Mouse (Mus musculus): ENCODE data around the gene Lima1. TPM values are rescaled to one million over a fixed set of nuclear protein-coding genes. Genes with fewer than 3 reads are reported as not detected.
"Not testable (repeated sequence)": the region's sequence is repeated elsewhere in the genome, so short reads cannot be mapped to it uniquely, and the experiment has no call there.

Lima1 gene
- 37.9 and 38.4 TPM in 2 replicates for polyA plus RNA-seq (2015; fragmentation: Nextera tagmentation; extraction: Ambion mirVana)

DNA sequence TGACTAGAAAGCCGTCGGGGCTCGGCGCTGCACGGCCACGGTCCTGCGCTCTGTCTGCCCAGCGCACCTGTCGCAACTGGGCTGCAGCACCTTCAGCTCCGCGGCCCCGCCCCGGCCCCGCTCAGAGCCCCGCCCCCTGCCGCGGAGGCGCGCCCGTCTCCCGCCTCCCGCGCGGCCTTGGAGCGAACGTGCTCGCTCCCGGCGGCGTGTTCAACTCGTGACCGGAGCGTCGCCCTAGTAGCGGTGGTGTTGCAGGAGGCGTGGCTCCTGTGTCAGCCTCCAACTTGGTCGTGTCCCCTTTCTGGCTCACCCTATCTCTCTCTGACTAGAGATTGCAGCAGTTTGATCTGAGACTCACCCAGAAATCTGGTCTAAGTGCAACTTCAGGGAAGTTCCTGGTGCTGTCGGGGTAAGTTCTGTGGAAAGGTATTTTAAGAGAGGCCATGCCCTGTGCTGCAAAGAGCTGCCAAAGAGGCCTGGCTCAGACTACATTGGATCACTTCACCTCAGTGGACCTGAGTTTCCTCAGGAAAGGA is at the start of gene Lima1:
TSS of gene Lima1 (minus strand) at position 123 of the 536 bp plus-strand sequence.
- peak; percentile 94 for ATAC-seq (replicated peaks)
- H3K4me2 ChIP-seq (replicated peaks) = peak within 1 kb of the TSS; percentile 91
- peak within 1 kb of the TSS; percentile 56 for H3K27ac ChIP-seq (replicated peaks)
- peak within 1 kb of the TSS; percentile 75 for H3K9ac ChIP-seq (replicated peaks)
- under 1% methylated on average over 36 of the region's 38 CpGs for WGBS
- no peaks in the 10 kb centered on the region for H3K27me3 ChIP-seq
- no peaks in the 10 kb centered on the region for H3K36me3 ChIP-seq
- H3K4me3 ChIP-seq = peak within 1 kb of the TSS; percentile 91
- peaks cover 22% of the 10 kb centered on the region for H3K4me1 ChIP-seq
- H3K9me3 ChIP-seq = no peaks in the 10 kb centered on the region

DNA sequence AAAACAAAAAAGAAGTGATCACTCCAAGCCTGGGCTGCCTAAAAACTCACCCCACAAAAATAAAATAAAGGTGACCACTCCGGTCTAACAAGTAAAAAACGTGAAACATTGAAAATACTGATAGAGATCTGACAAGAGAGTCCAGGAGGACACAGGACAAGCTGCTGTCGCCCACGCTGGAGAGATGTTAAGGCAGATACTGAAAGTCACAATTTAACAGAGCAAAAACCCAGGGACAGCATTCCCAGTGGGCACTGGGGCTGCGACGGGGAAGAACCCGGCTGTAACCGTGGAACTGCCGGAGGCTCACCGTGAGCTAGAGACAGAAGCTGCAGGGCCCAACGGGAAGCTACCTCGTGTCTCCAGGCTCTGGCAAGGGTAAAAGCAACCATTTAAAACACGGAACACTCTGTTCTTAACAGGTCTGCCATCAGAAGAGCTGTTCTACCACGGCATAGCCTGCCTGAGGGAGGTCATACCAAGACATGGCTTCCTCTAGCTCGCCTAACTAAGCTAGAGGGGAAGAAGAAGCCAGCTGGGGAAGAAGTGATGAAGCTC is 44.4 kb upstream of the Lima1 start:
- Histone ChIP-seq H3K4me2 (replicated peaks) (no peak overlapping the region), H3K9me3 (no peaks in the 10 kb centered on the region)
- WGBS = 83% methylated on average over 15 of the region's 15 CpGs

DNA sequence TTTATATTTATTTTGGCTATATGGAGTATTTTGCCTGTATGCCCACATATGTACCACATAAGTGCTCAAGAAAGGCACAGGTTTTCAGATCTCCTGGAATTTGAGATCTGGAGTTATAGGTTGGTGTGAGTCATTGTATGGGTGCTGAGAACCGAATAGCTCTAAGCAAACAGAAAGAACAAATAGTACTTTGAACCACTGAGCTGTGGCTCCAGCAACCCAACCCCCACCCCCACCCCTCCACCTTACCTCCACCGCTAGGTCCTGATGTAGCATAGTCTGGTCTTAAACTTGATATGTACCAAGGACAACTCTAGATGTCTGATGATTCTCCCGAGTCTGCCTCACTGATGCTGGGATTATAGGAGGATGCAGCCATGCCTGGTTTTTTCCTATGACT is 42.0 kb upstream of the Lima1 start:
- no peak overlapping the region for H3K9ac ChIP-seq (replicated peaks)
- no peak overlapping the region for H3K27ac ChIP-seq (replicated peaks)
- H3K4me1 ChIP-seq = no peaks in the 10 kb centered on the region
- no peak overlapping the region for H3K4me3 ChIP-seq
- ATAC-seq (replicated peaks) = no peak
- 83% methylated on average over 3 of the region's 3 CpGs for WGBS
- H3K4me2 ChIP-seq (replicated peaks) = no peak overlapping the region
- no peaks in the 10 kb centered on the region for H3K9me3 ChIP-seq
- H3K36me3 ChIP-seq = no peaks in the 10 kb centered on the region
- no peaks in the 10 kb centered on the region for H3K27me3 ChIP-seq

More for the DNA sequence above, 44.4 kb upstream of the Lima1 start:
- H3K9ac ChIP-seq (replicated peaks) = no peak overlapping the region
- no peaks in the 10 kb centered on the region for H3K36me3 ChIP-seq
- ATAC-seq (replicated peaks) = no peak
- no peak overlapping the region for H3K4me3 ChIP-seq
- H3K27me3 ChIP-seq = no peaks in the 10 kb centered on the region
- H3K27ac ChIP-seq (replicated peaks) = no peak overlapping the region
- no peaks in the 10 kb centered on the region for H3K4me1 ChIP-seq

DNA sequence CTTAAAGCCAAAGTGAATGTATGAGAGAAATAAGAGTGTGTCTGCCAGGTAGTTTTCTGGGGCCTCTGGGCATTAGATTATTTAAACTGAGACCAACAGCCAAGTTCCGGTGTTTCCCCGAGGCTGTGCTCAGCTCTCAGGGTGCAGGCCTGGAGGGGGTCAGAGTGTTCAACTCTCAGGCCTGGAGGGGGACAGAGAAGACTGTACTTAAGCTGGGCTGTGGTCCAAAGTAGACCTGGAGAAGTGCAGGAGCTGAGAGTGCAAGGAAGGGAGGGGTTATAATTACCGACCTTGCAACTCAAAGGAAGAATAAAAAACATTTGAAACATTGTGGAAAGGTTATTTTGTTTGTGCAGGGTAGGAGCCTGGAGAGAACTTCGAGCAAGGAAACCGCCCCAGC is 39.4 kb upstream of the Lima1 start:
- H3K4me2 ChIP-seq (replicated peaks) = no peak overlapping the region
- no peaks in the 10 kb centered on the region for H3K36me3 ChIP-seq
- H3K4me3 ChIP-seq = no peak overlapping the region
- H3K27me3 ChIP-seq = no peaks in the 10 kb centered on the region
- H3K9me3 ChIP-seq = no peaks in the 10 kb centered on the region
- H3K27ac ChIP-seq (replicated peaks) = no peak overlapping the region
- 71% methylated on average over 5 of the region's 5 CpGs for WGBS
- H3K4me1 ChIP-seq = no peaks in the 10 kb centered on the region
- ATAC-seq (replicated peaks) = no peak
- H3K9ac ChIP-seq (replicated peaks) = no peak overlapping the region

DNA sequence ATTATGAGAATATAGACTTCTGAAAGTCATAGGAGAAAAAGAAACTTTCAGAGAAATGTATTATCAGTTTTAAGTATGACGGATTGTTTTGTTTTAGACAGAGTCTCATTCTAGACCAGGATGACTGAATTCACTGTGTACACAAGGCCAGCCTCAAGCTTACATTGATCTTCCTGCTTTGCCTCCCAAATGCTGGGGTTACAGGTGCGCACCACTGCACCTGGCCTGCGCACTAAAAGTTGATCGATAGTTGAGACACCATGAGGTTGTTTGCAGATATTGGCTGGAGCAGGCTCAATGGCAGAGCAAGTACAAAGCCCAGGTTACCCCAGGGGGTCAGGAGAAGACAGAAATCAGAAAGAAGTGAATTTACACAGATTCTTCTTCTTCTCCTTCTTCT is 36.5 kb upstream of the Lima1 start:
- Histone ChIP-seq H3K4me1 (no peaks in the 10 kb centered on the region), H3K9ac (replicated peaks) (no peak overlapping the region), H3K27me3 (no peaks in the 10 kb centered on the region), H3K4me3 (no peak overlapping the region), H3K4me2 (replicated peaks) (no peak overlapping the region), H3K9me3 (no peaks in the 10 kb centered on the region), H3K27ac (replicated peaks) (no peak overlapping the region), H3K36me3 (no peaks in the 10 kb centered on the region)
- 95% methylated on average over 4 of the region's 4 CpGs for WGBS
- no peak for ATAC-seq (replicated peaks)

DNA sequence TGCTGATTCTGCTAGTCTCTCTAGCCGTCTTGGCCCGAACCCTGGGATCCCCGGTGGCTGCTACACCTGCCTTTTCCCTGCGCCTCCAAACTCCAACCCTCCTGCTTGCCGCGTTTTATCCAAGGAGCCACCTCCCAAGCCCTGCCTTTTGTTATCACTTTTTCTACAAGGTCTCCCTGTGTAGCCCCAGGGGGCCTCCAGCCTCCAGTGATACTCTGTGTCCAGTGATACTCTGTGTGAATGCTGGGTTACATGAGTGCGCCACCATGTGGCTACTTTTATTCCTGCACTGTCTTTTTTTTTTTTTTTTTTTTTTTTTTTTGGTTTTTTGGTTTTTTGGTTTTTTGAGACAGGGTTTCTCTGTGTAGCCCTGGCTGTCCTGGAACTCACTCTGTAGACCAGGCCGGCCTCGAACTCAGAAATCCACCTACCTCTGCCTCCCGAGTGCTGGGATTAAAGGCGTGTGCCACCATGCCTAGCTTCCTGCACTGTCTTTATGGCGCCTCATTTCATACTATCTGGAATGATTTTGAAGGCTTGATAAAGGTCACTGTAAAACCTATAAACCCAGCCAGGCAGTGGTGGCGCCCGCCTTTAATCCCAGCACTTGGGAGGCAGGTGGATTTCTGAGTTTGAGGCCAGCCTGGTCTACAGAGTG is 34.2 kb upstream of the Lima1 start:
- H3K27ac ChIP-seq (replicated peaks); H3K4me3 ChIP-seq; H3K36me3 ChIP-seq; H3K4me2 ChIP-seq (replicated peaks); H3K4me1 ChIP-seq; H3K27me3 ChIP-seq; H3K9me3 ChIP-seq; H3K9ac ChIP-seq (replicated peaks); ATAC-seq (replicated peaks): not testable (repeated sequence)
- WGBS = 40% methylated on average over 14 of the region's 14 CpGs

DNA sequence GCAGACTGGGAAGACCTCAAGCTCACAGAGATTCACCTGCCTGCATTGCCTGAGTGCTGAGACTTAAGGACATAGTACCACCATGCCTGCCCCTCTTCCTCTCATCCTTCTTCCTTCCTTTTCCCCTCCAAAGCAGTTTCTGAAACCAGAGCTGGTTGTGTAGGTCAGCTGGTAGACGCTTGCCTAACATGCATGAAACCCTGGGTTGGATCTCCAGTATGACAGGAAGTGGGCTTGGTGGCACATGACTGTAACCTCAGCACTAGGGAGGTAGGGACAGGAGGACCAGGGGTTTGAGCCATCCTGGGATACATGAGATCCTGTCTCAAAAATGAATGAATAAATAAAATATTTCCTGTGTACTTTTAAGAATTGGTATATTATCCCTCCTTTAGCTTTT is 32.3 kb upstream of the Lima1 start:
- no peaks in the 10 kb centered on the region for H3K9me3 ChIP-seq
- 81% methylated on average over 1 of the region's 1 CpGs for WGBS
- no peak overlapping the region for H3K4me3 ChIP-seq
- no peak overlapping the region for H3K27ac ChIP-seq (replicated peaks)
- no peak for ATAC-seq (replicated peaks)
- H3K4me2 ChIP-seq (replicated peaks) = no peak overlapping the region
- H3K27me3 ChIP-seq = no peaks in the 10 kb centered on the region
- H3K36me3 ChIP-seq = no peaks in the 10 kb centered on the region
- H3K4me1 ChIP-seq = peaks cover 2% of the 10 kb centered on the region; the same call in 1 of the 2 replicates
- no peak overlapping the region for H3K9ac ChIP-seq (replicated peaks)

DNA sequence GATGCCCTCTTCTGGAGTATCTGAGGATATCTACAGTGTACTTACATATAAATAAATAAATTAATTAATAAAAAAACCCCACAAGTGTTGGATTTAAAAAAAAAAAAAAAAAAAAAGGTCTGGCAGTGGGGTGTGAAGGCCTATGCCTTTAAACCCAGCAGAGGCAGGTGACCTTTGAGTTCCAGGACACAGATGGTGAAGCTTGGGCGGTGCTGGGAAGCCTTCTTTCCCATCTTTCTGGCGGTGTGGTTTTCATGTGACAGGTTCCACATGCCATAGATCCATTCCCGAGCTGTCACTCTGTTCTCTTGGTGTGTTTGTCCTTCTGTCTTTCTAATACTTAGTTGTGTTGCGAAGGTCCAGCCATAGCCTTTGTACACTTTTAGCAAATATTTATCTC is 31.8 kb upstream of the Lima1 start:
- peaks cover 2% of the 10 kb centered on the region; the same call in 1 of the 2 replicates for H3K4me1 ChIP-seq
- ATAC-seq (replicated peaks) = no peak
- 91% methylated on average over 4 of the region's 4 CpGs for WGBS
- no peaks in the 10 kb centered on the region for H3K9me3 ChIP-seq
- H3K36me3 ChIP-seq = no peaks in the 10 kb centered on the region
- H3K4me3 ChIP-seq = no peak overlapping the region
- no peak overlapping the region for H3K27ac ChIP-seq (replicated peaks)
- H3K27me3 ChIP-seq = no peaks in the 10 kb centered on the region
- H3K4me2 ChIP-seq (replicated peaks) = no peak overlapping the region
- H3K9ac ChIP-seq (replicated peaks) = no peak overlapping the region

DNA sequence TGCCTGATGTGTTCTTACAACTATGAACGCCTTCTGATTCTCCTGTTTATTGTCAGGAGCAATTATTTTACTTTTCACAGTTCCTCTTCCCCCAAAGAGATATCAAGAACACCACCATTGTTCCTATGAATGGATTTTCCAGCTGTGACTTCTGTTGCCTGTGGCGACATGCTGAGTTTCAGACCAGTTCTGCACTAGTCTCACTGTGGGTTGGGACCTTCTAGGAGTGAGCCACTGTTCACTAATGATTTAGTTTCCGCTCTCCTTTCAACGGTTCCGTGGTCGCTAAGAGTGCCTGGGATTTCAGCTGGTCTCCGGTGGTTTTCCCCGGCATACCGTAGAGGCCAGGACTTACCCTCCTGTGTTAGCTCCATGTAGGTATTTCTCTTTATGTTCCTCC is 29.6 kb upstream of the Lima1 start:
- H3K9ac ChIP-seq (replicated peaks) = no peak overlapping the region
- H3K27ac ChIP-seq (replicated peaks) = no peak overlapping the region
- no peak for ATAC-seq (replicated peaks)
- no peak overlapping the region for H3K4me3 ChIP-seq
- H3K4me1 ChIP-seq = peaks cover 2% of the 10 kb centered on the region; the same call in 1 of the 2 replicates
- H3K27me3 ChIP-seq = no peaks in the 10 kb centered on the region
- no peaks in the 10 kb centered on the region for H3K36me3 ChIP-seq
- H3K4me2 ChIP-seq (replicated peaks) = no peak overlapping the region
- 75% methylated on average over 9 of the region's 9 CpGs for WGBS
- H3K9me3 ChIP-seq = no peaks in the 10 kb centered on the region

DNA sequence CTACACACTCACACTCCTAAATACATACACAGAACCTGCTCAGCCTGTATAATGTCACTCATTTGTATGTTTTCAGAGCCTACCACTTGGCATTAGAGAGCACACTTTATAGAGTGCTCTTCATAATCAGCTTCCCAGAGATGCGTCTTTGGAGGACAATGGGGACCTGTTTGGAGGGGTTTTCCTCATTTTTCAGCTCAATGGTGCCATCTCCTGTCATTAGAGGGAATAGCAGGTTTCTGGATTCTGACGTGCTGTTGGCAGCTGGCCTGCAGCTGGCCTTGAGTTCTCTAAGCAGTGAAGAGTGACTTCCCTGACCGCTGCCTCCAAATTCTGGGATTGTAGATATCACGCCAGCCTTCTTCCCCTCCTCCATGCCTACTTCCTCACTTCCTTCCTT is 29.1 kb upstream of the Lima1 start:
- Histone ChIP-seq H3K27ac (replicated peaks) (0 out of 2 replicates have a peak overlapping the region, but pooled peaks have one; percentile 63), H3K36me3 (no peaks in the 10 kb centered on the region), H3K4me2 (replicated peaks) (no peak overlapping the region), H3K9ac (replicated peaks) (no peak overlapping the region), H3K27me3 (no peaks in the 10 kb centered on the region), H3K4me1 (peaks cover 2% of the 10 kb centered on the region; the same call in 1 of the 2 replicates), H3K9me3 (no peaks in the 10 kb centered on the region), H3K4me3 (no peak overlapping the region)
- peak; percentile 80 for ATAC-seq (replicated peaks)
- WGBS = 8% methylated on average over 4 of the region's 4 CpGs

DNA sequence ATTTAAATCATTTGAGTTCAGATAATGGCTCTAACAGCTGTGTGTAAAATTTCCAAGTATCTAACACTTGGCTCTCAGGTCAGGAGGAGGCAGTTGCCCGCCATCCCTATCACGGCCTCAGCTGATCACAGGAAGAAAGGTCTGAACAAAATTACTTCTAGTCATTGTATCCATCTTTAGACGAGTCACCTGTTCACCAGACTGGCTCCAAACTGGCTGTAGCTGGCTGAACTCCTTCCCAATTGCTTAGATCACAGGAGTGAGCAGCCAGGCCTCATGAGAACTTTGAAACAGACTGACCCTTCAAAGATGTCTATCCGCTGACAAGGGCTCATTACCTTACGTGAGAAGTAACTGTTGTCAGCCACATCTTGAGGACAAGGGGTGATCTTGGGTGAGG is 28.0 kb upstream of the Lima1 start:
- peaks cover 2% of the 10 kb centered on the region; the same call in 1 of the 2 replicates for H3K4me1 ChIP-seq
- no peak overlapping the region for H3K9ac ChIP-seq (replicated peaks)
- no peak overlapping the region for H3K4me2 ChIP-seq (replicated peaks)
- ATAC-seq (replicated peaks) = no peak
- H3K9me3 ChIP-seq = no peaks in the 10 kb centered on the region
- no peaks in the 10 kb centered on the region for H3K36me3 ChIP-seq
- 83% methylated on average over 5 of the region's 5 CpGs for WGBS
- H3K4me3 ChIP-seq = no peak overlapping the region
- H3K27ac ChIP-seq (replicated peaks) = no peak overlapping the region
- H3K27me3 ChIP-seq = no peaks in the 10 kb centered on the region

DNA sequence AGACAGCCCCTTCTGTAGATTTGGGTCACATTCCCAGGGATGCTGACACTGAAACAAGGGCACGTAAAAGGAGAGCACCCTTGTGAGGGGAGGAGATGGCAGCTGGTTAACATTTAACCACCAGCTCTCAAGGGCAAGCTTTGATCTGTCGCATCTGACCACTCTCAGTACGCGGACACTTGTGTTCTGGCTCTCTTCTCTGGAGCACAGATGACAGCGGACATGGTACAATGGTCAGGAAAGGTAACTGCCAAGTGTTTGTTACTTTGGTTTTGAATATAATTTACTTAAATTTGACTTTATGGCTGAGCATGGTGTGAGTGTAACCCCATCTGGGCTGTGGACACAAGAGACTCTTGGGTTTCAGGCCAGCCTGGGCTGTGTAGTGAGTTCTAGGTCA is 27.5 kb upstream of the Lima1 start:
- WGBS = 91% methylated on average over 5 of the region's 5 CpGs
- H3K36me3 ChIP-seq = no peaks in the 10 kb centered on the region
- no peak overlapping the region for H3K9ac ChIP-seq (replicated peaks)
- H3K4me1 ChIP-seq = peaks cover 2% of the 10 kb centered on the region; the same call in 1 of the 2 replicates
- no peak overlapping the region for H3K27ac ChIP-seq (replicated peaks)
- no peak for ATAC-seq (replicated peaks)
- H3K4me3 ChIP-seq = no peak overlapping the region
- H3K9me3 ChIP-seq = no peaks in the 10 kb centered on the region
- H3K4me2 ChIP-seq (replicated peaks) = no peak overlapping the region
- H3K27me3 ChIP-seq = no peaks in the 10 kb centered on the region
